Mouse (Mus musculus): ENCODE data around the gene Lmbrd2. TPM values are rescaled to one million over a fixed set of nuclear protein-coding genes. Genes with fewer than 3 reads are reported as not detected.
"Not testable (repeated sequence)": the region's sequence is repeated elsewhere in the genome, so short reads cannot be mapped to it uniquely, and the experiment has no call there.

Gene Lmbrd2
- polyA plus RNA-seq, 1 experiment: 12.3 TPM

- H3K4me1 ChIP-seq (ENCODE audit: control insufficient read depth, insufficient read depth, insufficient read length, low read length); H3K27ac ChIP-seq (replicated peaks; ENCODE audit: low read depth, low read length); H3K4me3 ChIP-seq (ENCODE audit: insufficient read depth, low read depth, low read length): not testable (repeated sequence)
These were observed 52.3 kb downstream of the Lmbrd2 start for GRCm38 (mm10) chr15:9192685-9193084.

DNA sequence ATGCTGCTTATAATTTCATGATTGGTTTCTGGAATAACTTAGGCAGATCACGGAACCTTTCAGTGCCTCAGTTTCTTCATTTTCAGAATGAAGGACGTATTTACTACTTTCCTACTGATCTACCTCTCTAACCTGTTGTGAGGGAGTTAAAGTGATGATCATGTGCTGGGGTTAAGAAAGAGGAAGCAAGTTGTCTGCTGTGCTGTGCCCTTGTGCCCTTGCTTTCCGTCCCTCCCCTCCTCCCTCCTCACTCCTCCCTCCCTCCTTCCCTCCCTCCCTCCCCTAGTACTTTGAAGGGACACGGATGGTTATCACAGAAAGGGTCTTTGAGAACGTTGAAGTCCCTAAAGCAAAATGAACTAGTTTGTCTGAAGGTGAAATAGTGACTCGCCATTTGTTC lies 58.1 kb downstream of the Lmbrd2 start:
- H3K27ac ChIP-seq (replicated peaks; ENCODE audit: low read depth, low read length): no peak overlapping the region
- no peak overlapping the region for H3K4me3 ChIP-seq (ENCODE audit: insufficient read depth, low read depth, low read length)
- no peaks in the 10 kb centered on the region for H3K4me1 ChIP-seq (ENCODE audit: control insufficient read depth, insufficient read depth, insufficient read length, low read length)

DNA sequence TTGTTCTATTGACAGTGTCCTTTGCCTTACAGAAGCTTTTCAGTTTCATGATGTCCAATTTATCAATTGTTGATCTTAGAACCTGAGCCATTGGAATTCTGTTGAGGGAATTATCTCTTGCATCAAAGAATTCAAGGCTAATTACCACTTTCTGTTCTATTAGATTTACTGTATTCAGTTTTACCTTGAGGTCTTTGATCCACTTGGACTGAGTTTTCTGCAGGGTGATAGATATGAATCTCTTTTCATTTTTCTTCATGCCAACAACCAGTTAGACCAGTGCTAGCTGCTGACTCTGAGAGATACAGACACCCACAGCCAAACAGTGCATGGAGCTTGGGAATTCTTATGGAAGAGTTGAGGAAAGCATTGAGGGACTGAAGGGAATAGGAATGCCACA lies 71.5 kb downstream of the Lmbrd2 start:
- Histone ChIP-seq H3K4me1 (ENCODE audit: control insufficient read depth, insufficient read depth, insufficient read length, low read length) (no peaks in the 10 kb centered on the region), H3K27ac (replicated peaks; ENCODE audit: low read depth, low read length) (no peak overlapping the region), H3K4me3 (ENCODE audit: insufficient read depth, low read depth, low read length) (no peak overlapping the region)

DNA sequence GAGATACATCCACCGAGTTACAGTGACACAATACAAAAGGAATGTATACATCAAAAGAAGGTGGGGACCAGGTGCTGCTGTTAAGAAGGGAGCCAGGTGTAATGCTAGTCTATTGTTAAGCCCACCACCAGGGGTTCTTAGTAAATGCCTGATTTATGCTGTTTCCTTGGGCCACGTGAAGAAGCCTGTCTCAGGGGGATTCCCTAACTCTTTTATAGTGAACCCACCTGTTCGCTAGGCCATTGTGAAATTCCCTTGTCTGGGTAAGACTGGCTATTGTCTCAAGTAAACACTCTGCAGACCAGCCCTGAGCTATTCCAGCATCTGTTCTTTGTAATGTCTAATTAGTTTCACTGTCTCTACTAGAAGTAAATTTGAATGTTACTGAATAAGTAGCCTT lies 72.7 kb downstream of the Lmbrd2 start:
- not testable (repeated sequence) for H3K27ac ChIP-seq (replicated peaks; ENCODE audit: low read depth, low read length); H3K4me3 ChIP-seq (ENCODE audit: insufficient read depth, low read depth, low read length); H3K4me1 ChIP-seq (ENCODE audit: control insufficient read depth, insufficient read depth, insufficient read length, low read length)

GRCm38 (mm10) chr15:9213431-9213830 lies 73.1 kb downstream of the Lmbrd2 start:
- H3K4me3 ChIP-seq (ENCODE audit: insufficient read depth, low read depth, low read length); H3K4me1 ChIP-seq (ENCODE audit: control insufficient read depth, insufficient read depth, insufficient read length, low read length); H3K27ac ChIP-seq (replicated peaks; ENCODE audit: low read depth, low read length): not testable (repeated sequence)

- Histone ChIP-seq H3K4me3 (ENCODE audit: insufficient read depth, low read depth, low read length) (no peak overlapping the region), H3K4me1 (ENCODE audit: control insufficient read depth, insufficient read depth, insufficient read length, low read length) (no peaks in the 10 kb centered on the region), H3K27ac (replicated peaks; ENCODE audit: low read depth, low read length) (no peak overlapping the region)
These were observed 76.1 kb downstream of the Lmbrd2 start for GRCm38 (mm10) chr15:9216446-9216845.

- H3K27ac ChIP-seq (replicated peaks; ENCODE audit: low read depth, low read length); H3K4me3 ChIP-seq (ENCODE audit: insufficient read depth, low read depth, low read length); H3K4me1 ChIP-seq (ENCODE audit: control insufficient read depth, insufficient read depth, insufficient read length, low read length): not testable (repeated sequence)
These were observed 90.6 kb downstream of the Lmbrd2 start for GRCm38 (mm10) chr15:9230917-9231316.

- Histone ChIP-seq H3K4me3 (ENCODE audit: insufficient read depth, low read depth, low read length) (no peak overlapping the region), H3K27ac (replicated peaks; ENCODE audit: low read depth, low read length) (no peak overlapping the region), H3K4me1 (ENCODE audit: control insufficient read depth, insufficient read depth, insufficient read length, low read length) (no peaks in the 10 kb centered on the region)
These were observed 106.0 kb downstream of the Lmbrd2 start for GRCm38 (mm10) chr15:9246345-9246744.

Other genes with a start within 250 kb of the Lmbrd2 start
- 0.88 and 1.2 TPM in 2 replicates for gene Ranbp3l, start 172.6 kb upstream of the Lmbrd2 start, polyA plus RNA-seq (2012; ENCODE audit: insufficient read depth, insufficient read length, missing spikeins)
- 31.2 and 43.1 TPM in 2 replicates for gene Nadk2, start 69.3 kb upstream of the Lmbrd2 start, polyA plus RNA-seq (2012; ENCODE audit: insufficient read depth, insufficient read length, missing spikeins)
- 0.87 and 0.92 TPM in 2 replicates for gene Skp2, start 14.9 kb downstream of the Lmbrd2 start, polyA plus RNA-seq (2012; ENCODE audit: insufficient read depth, insufficient read length, missing spikeins)
- not detected in 2 replicates for gene Ugt3a1, start 136.3 kb downstream of the Lmbrd2 start, polyA plus RNA-seq (2012; ENCODE audit: insufficient read depth, insufficient read length, missing spikeins)
- 0.67 TPM in 1 of 2 replicates, not detected in the other for gene Ugt3a2, start 195.0 kb downstream of the Lmbrd2 start, polyA plus RNA-seq (2012; ENCODE audit: insufficient read depth, insufficient read length, missing spikeins)

Measured in brown adipose tissue, adult 24 weeks (tissue).